Mouse (Mus musculus): ENCODE results near the gene Nrxn2. TPM values are rescaled to one million over a fixed set of nuclear protein-coding genes. Genes with fewer than 3 reads are reported as not detected.

Nrxn2 gene
- polyA plus RNA-seq, 1 experiment, result 1.3 TPM

DNA sequence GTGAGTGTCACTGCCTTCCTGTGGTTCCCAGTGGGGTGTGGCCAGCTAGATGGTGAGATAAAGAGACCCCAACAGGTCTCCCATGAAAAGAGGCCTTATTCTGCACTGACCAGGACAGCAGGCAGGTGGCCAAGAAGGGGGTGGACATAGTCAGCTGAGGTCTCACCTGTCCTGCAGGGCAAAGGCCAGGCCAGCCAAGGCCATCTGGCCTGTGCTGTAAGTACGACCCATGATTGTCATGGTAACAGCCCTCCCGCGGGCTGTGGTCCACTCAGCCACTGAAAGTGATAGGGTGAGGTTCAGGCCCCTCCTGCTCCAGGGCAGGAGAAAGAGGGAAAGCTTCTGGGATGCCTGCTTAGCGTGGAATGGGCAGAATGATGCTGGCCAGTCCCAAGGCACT lies 153.5 kb downstream of the Nrxn2 start:
- DNase-seq (ENCODE audit: low spot score), result no peak

Other genes with a start within 250 kb of the Nrxn2 start
- gene Majin, start 234.3 kb upstream of the Nrxn2 start, polyA plus RNA-seq (2012; rRNA removed), result 0.52 and 0.60 TPM in 2 replicates
- gene Gpha2, start 192.4 kb upstream of the Nrxn2 start, polyA plus RNA-seq (2012; rRNA removed), result 0.31 and 0.83 TPM in 2 replicates
- 31.0 and 38.3 TPM in 2 replicates for gene Ppp2r5b, start 182.9 kb upstream of the Nrxn2 start, polyA plus RNA-seq (2012; rRNA removed)
- 11.4 and 15.7 TPM in 2 replicates for gene Atg2a, start 177.1 kb upstream of the Nrxn2 start, polyA plus RNA-seq (2012; rRNA removed)
- 73.6 and 86.5 TPM in 2 replicates for gene Ehd1, start 142.0 kb upstream of the Nrxn2 start, polyA plus RNA-seq (2012; rRNA removed)
- 22.7 and 27.0 TPM in 2 replicates for gene Cdc42bpg, start 112.3 kb upstream of the Nrxn2 start, polyA plus RNA-seq (2012; rRNA removed)
- gene Men1, start 83.8 kb upstream of the Nrxn2 start, polyA plus RNA-seq (2012; rRNA removed), result 34.3 and 37.7 TPM in 2 replicates
- 63.7 and 88.3 TPM in 2 replicates for gene Map4k2, start 77.6 kb upstream of the Nrxn2 start, polyA plus RNA-seq (2012; rRNA removed)
- 89.7 and 158 TPM in 2 replicates for gene Sf1, start 55.0 kb upstream of the Nrxn2 start, polyA plus RNA-seq (2012; rRNA removed)
- 34.8 and 47.2 TPM in 2 replicates for gene Pygm, start 34.3 kb upstream of the Nrxn2 start, polyA plus RNA-seq (2012; rRNA removed)
- 106 and 109 TPM in 2 replicates for gene Rasgrp2, start 19.4 kb upstream of the Nrxn2 start, polyA plus RNA-seq (2012; rRNA removed)
- gene Slc22a12, start 124.3 kb downstream of the Nrxn2 start, polyA plus RNA-seq (2012; rRNA removed), result not detected in 2 replicates

Data from urinary bladder, adult 2 months (tissue).